Mouse (Mus musculus) CH12.LX (cell line): Measurements from ENCODE around the gene Arl8b. TPM values are rescaled to one million over a fixed set of nuclear protein-coding genes. Genes with fewer than 3 reads are reported as not detected.

Source experiments
- DNase-seq: peaks from one replicate; pipeline ENCODE4 v3.0.0-alpha.2; 2013; ENCODE audit errors: extremely low read depth
- H3K27ac ChIP-seq: 2 replicates; pipeline ENCODE4 v1.5.1; 2012; ENCODE audit warnings: low read depth, mild to moderate bottlenecking, control low read depth, moderate library complexity; ENCODE audit not compliant: insufficient read depth
- H3K27me3 ChIP-seq: replicated peaks from 2 replicates; pipeline ENCODE3; 2012; ENCODE audit warnings: inconsistent platforms
- H3K36me3 ChIP-seq, 2 experiments: replicated peaks in 1 of 2; 2 replicates each; pipeline versions ENCODE3 to v1.6.1; 2012; ENCODE audit warnings: inconsistent platforms in 1 of 2, low read length in 1 of 2, mild to moderate bottlenecking in 1 of 2, mixed read lengths in 1 of 2, moderate library complexity in 1 of 2; ENCODE audit not compliant: control insufficient read depth in 1 of 2, insufficient read depth in 1 of 2
- H3K4me1 ChIP-seq, 2 experiments: 2 replicates each; pipeline ENCODE4 v1.6.1; 2012; ENCODE audit warnings: inconsistent platforms in 1 of 2, moderate library complexity in 1 of 2; ENCODE audit not compliant: insufficient read depth in 2 of 2, control insufficient read depth in 1 of 2
- H3K4me2 ChIP-seq: 2 replicates; pipeline ENCODE4 v1.6.1; 2012; ENCODE audit warnings: low read depth, mild to moderate bottlenecking, control low read depth; ENCODE audit not compliant: poor library complexity, insufficient read depth, severe bottlenecking
- H3K4me3 ChIP-seq, 3 experiments: fragments of 150-350 bp in 1 of 3; sonication (generic) in 1 of 3; replicated peaks in 1 of 3; 2 replicates each; pipeline versions ENCODE3 to v1.5.1; 2011 to 2012; ENCODE audit warnings: low read depth in 2 of 3, low read length in 2 of 3, mild to moderate bottlenecking in 2 of 3, moderate library complexity in 2 of 3, control low read depth in 1 of 3, improper control_type of control experiment in 1 of 3, inconsistent platforms in 1 of 3, mixed read lengths in 1 of 3; ENCODE audit not compliant: poor library complexity in 1 of 3
- H3K79me2 ChIP-seq: replicated peaks from 2 replicates; pipeline ENCODE4 v1.6.1; 2012; ENCODE audit warnings: mild to moderate bottlenecking, moderate library complexity; ENCODE audit not compliant: control insufficient read depth, poor library complexity, insufficient read depth, severe bottlenecking; ENCODE audit errors: extremely low read depth
- H3K9ac ChIP-seq: 2 replicates; pipeline ENCODE4 v1.6.1; 2012; ENCODE audit warnings: low read depth, mild to moderate bottlenecking, control low read depth, moderate library complexity; ENCODE audit not compliant: insufficient read depth
- H3K9me3 ChIP-seq: replicated peaks from 2 replicates; pipeline ENCODE3; 2012; ENCODE audit warnings: low read length, inconsistent platforms, mixed read lengths
- BHLHE40 ChIP-seq: IDR thresholded peaks from 2 replicates; pipeline ENCODE4 v1.6.1; 2011; ENCODE audit warnings: mild to moderate bottlenecking, low read depth, low read length, improper control_type of control experiment
- CHD1 ChIP-seq: IDR thresholded peaks from 2 replicates; pipeline ENCODE4 v1.6.1; 2012; ENCODE audit warnings: low read depth, low read length, improper control_type of control experiment, inconsistent platforms
- CHD2 ChIP-seq: IDR thresholded peaks from 2 replicates; pipeline ENCODE4 v1.6.1; 2011; ENCODE audit warnings: low read length, improper control_type of control experiment
- CTCF ChIP-seq, 2 experiments: IDR thresholded peaks in 1 of 2; conservative IDR thresholded peaks in 1 of 2; 2 replicates each; pipeline ENCODE4 v1.5.1; 2011 to 2012; ENCODE audit warnings: low read depth in 2 of 2, low read length in 2 of 2, improper control_type of control experiment in 1 of 2, inconsistent platforms in 1 of 2, mild to moderate bottlenecking in 1 of 2, moderate library complexity in 1 of 2
- E2F4 ChIP-seq: IDR thresholded peaks from 2 replicates; pipeline ENCODE4 v1.6.1; 2011; ENCODE audit warnings: low read depth, low read length, improper control_type of control experiment; ENCODE audit not compliant: insufficient replicate concordance
- ELF1 ChIP-seq: IDR thresholded peaks from 2 replicates; pipeline ENCODE4 v1.6.1; 2014; ENCODE audit warnings: low read depth, mild to moderate bottlenecking, inconsistent platforms, low read length, improper control_type of control experiment
- EP300 ChIP-seq: IDR thresholded peaks from 2 replicates; pipeline ENCODE4 v1.6.1; 2011; ENCODE audit warnings: low read length, improper control_type of control experiment
- ETS1 ChIP-seq: conservative IDR thresholded peaks from 2 replicates; pipeline ENCODE4 v1.6.1; 2012; ENCODE audit warnings: low read depth, mild to moderate bottlenecking, inconsistent platforms, low read length, improper control_type of control experiment, moderate library complexity
- GABPA ChIP-seq: IDR thresholded peaks from 2 replicates; pipeline ENCODE4 v1.6.1; 2012; ENCODE audit warnings: low read depth, low read length, improper control_type of control experiment, inconsistent platforms; ENCODE audit not compliant: insufficient replicate concordance
- HCFC1 ChIP-seq: IDR thresholded peaks from 2 replicates; pipeline ENCODE4 v1.6.1; 2012; ENCODE audit warnings: low read depth, mild to moderate bottlenecking, inconsistent platforms, low read length, improper control_type of control experiment
- IRF4 ChIP-seq: IDR thresholded peaks from 2 replicates; pipeline ENCODE4 v1.6.1; 2014; ENCODE audit warnings: low read depth, mild to moderate bottlenecking, inconsistent platforms, low read length, improper control_type of control experiment
- JUN ChIP-seq: IDR thresholded peaks from 2 replicates; pipeline ENCODE4 v1.6.1; 2011; ENCODE audit warnings: low read depth, mild to moderate bottlenecking, low read length, improper control_type of control experiment, moderate library complexity; ENCODE audit not compliant: insufficient read depth
- JUND ChIP-seq: conservative IDR thresholded peaks from 2 replicates; pipeline ENCODE4 v1.6.1; 2011; ENCODE audit warnings: low read depth, low read length, improper control_type of control experiment
- KAT2A ChIP-seq: IDR thresholded peaks from 2 replicates; pipeline ENCODE4 v1.6.1; 2012; ENCODE audit warnings: low read length, improper control_type of control experiment, inconsistent platforms; ENCODE audit not compliant: insufficient replicate concordance
- MAFK ChIP-seq: IDR thresholded peaks from 2 replicates; pipeline ENCODE4 v1.6.1; 2011; ENCODE audit warnings: low read length, improper control_type of control experiment; ENCODE audit not compliant: insufficient replicate concordance
- MAX ChIP-seq: IDR thresholded peaks from 2 replicates; pipeline ENCODE4 v1.6.1; 2011; ENCODE audit warnings: low read length, improper control_type of control experiment
- MAZ ChIP-seq: IDR thresholded peaks from 2 replicates; pipeline ENCODE4 v1.6.1; 2012; ENCODE audit warnings: low read depth, mild to moderate bottlenecking, inconsistent platforms, low read length, improper control_type of control experiment, moderate library complexity
- MEF2A ChIP-seq: IDR thresholded peaks from 2 replicates; pipeline ENCODE4 v1.6.1; 2014; ENCODE audit warnings: low read depth, mild to moderate bottlenecking, inconsistent platforms, low read length, improper control_type of control experiment, borderline replicate concordance
- MXI1 ChIP-seq: IDR thresholded peaks from 2 replicates; pipeline ENCODE4 v1.6.1; 2011; ENCODE audit warnings: mild to moderate bottlenecking, low read depth, low read length, improper control_type of control experiment
- MYC ChIP-seq: IDR thresholded peaks from 2 replicates; pipeline ENCODE4 v1.6.1; 2011; ENCODE audit warnings: low read depth, mild to moderate bottlenecking, improper control_type of control experiment, low read length
- NELFE ChIP-seq: IDR thresholded peaks from 2 replicates; pipeline ENCODE4 v1.6.1; 2011; ENCODE audit warnings: low read depth, low read length, improper control_type of control experiment
- NRF1 ChIP-seq: IDR thresholded peaks from 2 replicates; pipeline ENCODE4 v1.6.1; 2014; ENCODE audit warnings: low read depth, mild to moderate bottlenecking, inconsistent platforms, low read length, improper control_type of control experiment, moderate library complexity
- PAX5 ChIP-seq: IDR thresholded peaks from 2 replicates; pipeline ENCODE4 v1.6.1; 2012; ENCODE audit warnings: low read length, inconsistent platforms, mixed read lengths
- POLR2A ChIP-seq: IDR thresholded peaks from 2 replicates; pipeline ENCODE4 v1.6.1; 2011; ENCODE audit warnings: low read depth, mild to moderate bottlenecking, improper control_type of control experiment, low read length
- POLR2AphosphoS2 ChIP-seq: IDR thresholded peaks from 2 replicates; pipeline ENCODE4 v1.6.1; 2011; ENCODE audit warnings: low read depth, low read length, improper control_type of control experiment
- RAD21 ChIP-seq: IDR thresholded peaks from 2 replicates; pipeline ENCODE4 v1.6.1; 2011; ENCODE audit warnings: low read depth, mild to moderate bottlenecking, low read length, improper control_type of control experiment, moderate library complexity
- RCOR1 ChIP-seq: conservative IDR thresholded peaks from 2 replicates; pipeline ENCODE4 v1.6.1; 2012; ENCODE audit warnings: low read depth, mild to moderate bottlenecking, inconsistent platforms, low read length, improper control_type of control experiment
- SIN3A ChIP-seq: IDR thresholded peaks from 2 replicates; pipeline ENCODE4 v1.6.1; 2012; ENCODE audit warnings: low read length, improper control_type of control experiment, inconsistent platforms
- SMC3 ChIP-seq: IDR thresholded peaks from 2 replicates; pipeline ENCODE4 v1.6.1; 2011; ENCODE audit warnings: low read depth, low read length, improper control_type of control experiment
- TBP ChIP-seq: conservative IDR thresholded peaks from 2 replicates; pipeline ENCODE4 v1.6.1; 2011; ENCODE audit warnings: low read depth, low read length, improper control_type of control experiment
- TCF12 ChIP-seq: IDR thresholded peaks from 2 replicates; pipeline ENCODE4 v1.6.1; 2014; ENCODE audit warnings: low read depth, mild to moderate bottlenecking, inconsistent platforms, low read length, improper control_type of control experiment
- UBTF ChIP-seq: IDR thresholded peaks from 2 replicates; pipeline ENCODE4 v1.6.1; 2012; ENCODE audit warnings: low read depth, mild to moderate bottlenecking, inconsistent platforms, low read length, improper control_type of control experiment, moderate library complexity
- USF1 ChIP-seq: IDR thresholded peaks from 2 replicates; pipeline ENCODE4 v1.6.1; 2014; ENCODE audit warnings: low read depth, mild to moderate bottlenecking, inconsistent platforms, low read length, improper control_type of control experiment
- USF2 ChIP-seq: conservative IDR thresholded peaks from 2 replicates; pipeline ENCODE4 v1.6.1; 2011; ENCODE audit warnings: low read depth, low read length, improper control_type of control experiment
- ZC3H11A ChIP-seq: IDR thresholded peaks from 2 replicates; pipeline ENCODE4 v1.6.1; 2012; ENCODE audit warnings: low read depth, mild to moderate bottlenecking, inconsistent platforms, low read length, improper control_type of control experiment
- ZKSCAN1 ChIP-seq: IDR thresholded peaks from 2 replicates; pipeline ENCODE4 v1.6.1; 2012; ENCODE audit warnings: low read depth, inconsistent platforms, low read length, improper control_type of control experiment, borderline replicate concordance
- ZMIZ1 ChIP-seq: IDR thresholded peaks from 2 replicates; pipeline ENCODE4 v1.6.1; 2012; ENCODE audit warnings: low read depth, mild to moderate bottlenecking, inconsistent platforms, low read length, improper control_type of control experiment
- ZNF384 ChIP-seq: IDR thresholded peaks from 2 replicates; pipeline ENCODE4 v1.6.1; 2012; ENCODE audit warnings: low read depth, low read length, improper control_type of control experiment, inconsistent platforms
- dilution Hi-C: fragments of 300-500 bp; cut with MboI; formaldehyde crosslinking; loops from 2 replicates; pipeline ENCODE4 v1.14.3; 2020; ENCODE audit warnings: low sequenced_read_pairs; ENCODE audit not compliant: extremely low pct_unique_long_range_greater_than_20kb, extremely low pct_ligation_motif_present
- in situ Hi-C: fragments of 300-500 bp; cut with MboI; formaldehyde crosslinking; loops from 3 replicates; pipeline ENCODE4 v1.14.3; 2019; ENCODE audit warnings: low sequenced_read_pairs, low pct_ligation_motif_present, low pct_unique_long_range_greater_than_20kb, mixed read lengths
- polyA plus RNA-seq: library from polyadenylated mRNA; unstranded; fragments of >175 nt; gene quantifications from 2 replicates; pipeline ENCODE4 v1.2.1, GENCODE M21; 2012; ENCODE audit warnings: low read depth; ENCODE audit not compliant: insufficient read length
- total RNA-seq, 2 experiments: library from RNA; depleted of rRNA; stranded (reverse); fragments of 300-350 nt in 1 of 2; fragments of >200 nt in 1 of 2; gene quantifications; 2 replicates each; pipeline ENCODE4 v1.2.3; 2012 to 2014

Arl8b gene
- total and polyA plus RNA-seq, 3 experiments, result 47.8 to 170 (median 141) TPM

GRCm38 (mm10) chr6:108827336-108827920, 44.5 kb downstream of the Arl8b start:
- Histone ChIP-seq H3K9ac (peak overlapping the region; percentile 87), H3K4me1 (peaks cover 2 to 37% of the 10 kb centered on the region in 2 experiments; a peak in 3 of 4 replicates), H3K9me3 (no peaks in the 10 kb centered on the region), H3K4me3 (peak overlapping the region; percentile 62 to 96 (median 83)), H3K36me3 (peaks cover 14 to 20% of the 10 kb centered on the region in 2 experiments), H3K4me2 (peak overlapping the region; percentile 92), H3K79me2 (peaks cover 37% of the 10 kb centered on the region), H3K27ac (peak overlapping the region; percentile 35; the same call in 1 of the 2 replicates), H3K27me3 (no peaks in the 10 kb centered on the region)
- dilution Hi-C loops (no loop called here), in situ Hi-C loops (no loop called here)
- TF ChIP-seq SIN3A (peak; percentile 53; the same call in 1 of the 2 replicates), ELF1 (no peak), MYC (no peak), JUN (no peak), POLR2A (no peak), UBTF (no peak), IRF4 (no peak), USF2 (no peak), KAT2A (0 out of 2 replicates have a peak, but pooled peaks have one; percentile 29), JUND (no peak), BHLHE40 (no peak), NRF1 (no peak), HCFC1 (0 out of 2 replicates have a peak, but pooled peaks have one; percentile 18), ETS1 (no peak), ZNF384 (peak; percentile 80), CTCF (conservative IDR thresholded peaks at IDR 0.05 in 1 of 2, IDR thresholded peaks at IDR 0.05 in 1 of 2; ENCODE audit: low read depth in 2 of 2, low read length in 2 of 2) (no peak), PAX5 (no peak), TBP (no peak), TCF12 (0 out of 2 replicates have a peak, but pooled peaks have one; percentile 14), MEF2A (no peak), CHD2 (0 out of 2 replicates have a peak, but pooled peaks have one; percentile 51), GABPA (no peak), SMC3 (no peak), E2F4 (no peak), ZC3H11A (no peak), USF1 (no peak), MXI1 (no peak), NELFE (no peak), RAD21 (no peak), RCOR1 (no peak), EP300 (0 out of 2 replicates have a peak, but pooled peaks have one; percentile 17), CHD1 (0 out of 2 replicates have a peak, but pooled peaks have one; percentile 36), POLR2AphosphoS2 (no peak), MAFK (no peak), MAX (0 out of 2 replicates have a peak, but pooled peaks have one; percentile 13), MAZ (0 out of 2 replicates have a peak, but pooled peaks have one; percentile 39), ZMIZ1 (peak; percentile 23; the same call in 1 of the 2 replicates), ZKSCAN1 (no peak)
- no peak for DNase-seq
